Mouse (Mus musculus) kidney, postnatal 36 days (tissue): ENCODE data around the gene Rab3b.
"Not testable (repeated sequence)": the region's sequence is repeated elsewhere in the genome, so short reads cannot be mapped to it uniquely, and the experiment has no call there.

Experiments
- DNase-seq, 2 experiments: peaks; one replicate each; pipeline ENCODE4 v3.0.0; 2021 to 2022; ENCODE audit warnings: mixed read lengths in 2 of 2

Gene Rab3b

DNA sequence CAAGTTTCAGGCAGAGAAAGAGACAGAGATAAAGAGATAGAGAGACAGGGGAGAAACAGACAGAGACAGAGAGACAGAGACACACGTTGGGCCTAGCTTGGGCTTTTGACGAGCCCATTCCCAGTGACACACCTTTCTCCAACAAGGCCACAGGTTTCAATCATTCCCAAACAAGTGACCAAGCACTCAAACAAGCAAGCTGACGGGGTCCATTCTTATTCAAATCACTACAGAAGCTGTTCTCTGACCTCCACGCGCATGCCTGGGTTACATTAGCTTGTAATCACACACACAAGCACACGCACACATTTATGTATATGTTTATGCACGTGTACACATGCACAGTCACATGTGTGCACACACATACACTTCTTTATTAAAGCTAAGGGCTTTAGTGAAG is 21.6 kb downstream of the Rab3b start:
- no peak for DNase-seq

DNA sequence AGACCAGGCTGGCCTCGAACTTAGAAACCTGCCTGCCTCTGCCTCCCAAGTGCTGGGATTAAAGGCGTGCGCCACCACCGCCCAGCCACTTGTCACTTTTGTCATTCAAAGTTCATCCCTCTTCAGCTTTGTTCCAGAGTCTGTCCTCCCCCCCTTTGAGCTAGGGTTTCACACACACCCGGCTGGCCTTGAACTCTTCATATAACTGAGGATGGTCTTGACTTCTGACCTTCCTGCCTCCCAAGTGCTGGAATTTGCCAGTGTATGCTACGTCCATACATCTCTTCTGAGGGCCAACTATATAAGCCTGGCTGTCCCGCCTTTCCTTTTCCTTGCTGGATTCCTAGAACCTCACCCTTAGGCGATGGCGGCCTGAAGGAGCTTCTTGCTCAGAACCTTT is 24.0 kb downstream of the Rab3b start:
- DNase-seq, result no peak

DNA sequence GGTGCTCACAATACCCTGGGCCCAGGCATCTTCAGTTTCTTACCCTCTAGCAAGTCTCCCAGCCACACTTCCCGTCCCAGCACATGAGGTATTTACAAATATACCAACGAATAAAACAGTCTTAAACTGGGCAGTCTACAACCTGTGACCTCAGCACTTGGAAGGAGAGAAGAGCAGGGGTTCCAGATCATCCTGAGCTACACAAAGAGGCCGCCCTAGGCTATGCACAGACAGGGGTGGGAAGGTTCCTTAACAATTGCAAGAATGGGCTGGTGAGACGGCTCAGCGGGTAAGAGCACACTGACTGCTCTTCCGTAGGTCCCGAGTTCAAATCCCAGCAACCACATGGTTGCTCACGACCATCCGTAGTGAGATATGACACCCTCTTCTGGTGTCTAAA is 24.5 kb downstream of the Rab3b start:
- no peak for DNase-seq

DNA sequence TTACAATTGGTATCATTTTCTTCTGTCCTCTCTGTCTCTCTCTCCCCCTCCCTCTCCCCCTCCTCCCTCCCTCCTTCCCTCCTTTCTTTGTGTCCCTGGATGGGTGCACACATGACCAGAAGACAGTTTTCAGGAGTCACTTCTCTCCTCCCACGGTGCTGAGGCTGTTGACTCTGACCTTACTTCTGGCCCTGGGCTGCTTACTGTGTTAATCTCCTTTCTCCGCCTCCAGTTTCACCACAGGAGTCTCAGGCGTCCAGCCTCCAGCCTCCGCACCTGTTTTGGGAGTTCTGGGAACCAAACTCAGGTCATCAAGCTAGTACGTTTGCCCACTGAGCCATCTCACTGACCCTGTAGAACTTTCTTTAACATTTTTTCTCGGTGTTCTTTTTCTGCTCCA is 25.2 kb downstream of the Rab3b start:
- peak in 1 of 2 experiments; percentile 4 for DNase-seq

DNA sequence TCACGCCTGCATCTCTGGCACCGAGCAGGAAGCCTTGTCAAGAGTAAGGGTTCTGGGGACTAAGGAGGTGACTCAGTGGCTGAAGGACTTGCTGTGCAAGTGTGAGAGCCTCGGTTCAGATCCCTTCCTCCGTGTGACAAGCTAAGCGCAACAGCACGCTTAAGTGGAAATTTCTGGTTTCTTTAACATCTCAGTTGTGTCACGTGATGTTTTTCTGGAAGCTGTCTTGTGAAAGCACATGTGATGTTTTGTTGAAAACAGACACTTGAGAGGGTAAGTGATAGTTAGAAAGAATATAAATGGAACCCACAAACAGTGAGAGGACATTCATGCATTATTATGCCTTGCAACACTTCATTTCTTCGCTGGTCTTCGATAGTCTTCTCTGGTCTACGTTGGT is 25.9 kb downstream of the Rab3b start:
- DNase-seq, result no peak

DNA sequence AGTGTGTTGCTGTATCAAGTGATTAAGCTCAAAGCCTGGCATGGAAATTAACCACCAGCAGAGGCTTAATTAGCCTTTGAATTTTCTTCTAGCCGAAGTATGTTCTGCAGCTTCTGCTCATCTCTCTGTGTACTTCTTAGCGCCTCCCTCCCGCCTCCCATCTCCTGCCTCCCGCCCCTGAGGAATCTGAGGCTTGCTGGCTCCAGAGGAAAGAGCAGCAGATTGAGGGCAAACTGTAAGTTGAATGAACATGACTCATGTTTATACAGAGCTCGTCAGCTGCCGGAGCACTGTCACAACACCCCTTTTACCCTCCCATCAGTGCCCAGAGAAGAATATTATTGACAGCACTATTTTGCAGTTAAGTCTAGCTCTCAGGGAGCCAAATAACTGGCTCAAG is 27.0 kb downstream of the Rab3b start:
- DNase-seq, result no peak

DNA sequence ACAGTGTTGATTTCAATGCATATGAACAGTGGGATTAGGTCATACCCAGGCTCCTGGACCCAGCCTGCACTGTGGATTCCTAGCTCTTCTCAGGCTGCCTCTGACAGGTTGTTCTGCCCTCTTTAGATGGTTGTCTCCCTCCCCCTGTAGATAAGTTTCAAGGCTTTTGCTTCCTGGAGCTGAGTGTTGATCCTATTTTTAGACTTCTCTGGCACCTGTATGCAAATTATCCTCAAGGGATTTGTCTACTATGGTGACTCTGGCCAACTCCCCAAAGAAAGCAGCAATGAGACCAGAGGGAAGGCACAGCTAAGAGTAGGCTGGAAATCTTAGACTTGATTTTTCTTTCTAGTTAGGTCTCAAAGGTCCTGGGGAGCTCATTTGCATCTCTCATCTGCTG is 28.6 kb downstream of the Rab3b start:
- no peak for DNase-seq

DNA sequence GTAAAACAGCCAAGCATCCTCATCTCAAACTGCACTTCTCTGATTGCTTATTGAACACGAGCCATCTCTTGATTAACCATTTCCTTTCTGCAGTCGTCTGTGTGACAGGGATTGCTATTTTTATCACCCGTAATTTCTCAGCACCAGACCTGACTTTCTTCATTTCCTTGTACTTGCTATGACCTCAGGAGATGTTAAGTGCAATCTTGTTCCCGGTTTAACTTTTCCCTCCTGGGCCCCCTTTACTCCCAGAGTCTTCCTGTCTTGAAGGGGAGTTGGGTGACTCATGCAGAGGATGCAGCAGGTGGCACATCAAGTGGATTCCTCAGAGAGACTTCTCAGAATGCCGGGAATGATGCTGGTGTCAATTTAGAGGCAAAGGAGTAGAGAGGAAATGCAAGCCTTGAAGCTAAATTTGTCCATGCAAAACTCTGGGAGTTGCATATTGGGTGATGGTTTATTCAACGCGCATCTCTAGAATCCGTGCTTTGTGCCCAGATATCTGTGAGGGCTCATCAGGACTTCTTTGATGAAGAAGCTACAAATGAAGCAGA is 31.1 kb downstream of the Rab3b start:
- DNase-seq, result no peak

DNA sequence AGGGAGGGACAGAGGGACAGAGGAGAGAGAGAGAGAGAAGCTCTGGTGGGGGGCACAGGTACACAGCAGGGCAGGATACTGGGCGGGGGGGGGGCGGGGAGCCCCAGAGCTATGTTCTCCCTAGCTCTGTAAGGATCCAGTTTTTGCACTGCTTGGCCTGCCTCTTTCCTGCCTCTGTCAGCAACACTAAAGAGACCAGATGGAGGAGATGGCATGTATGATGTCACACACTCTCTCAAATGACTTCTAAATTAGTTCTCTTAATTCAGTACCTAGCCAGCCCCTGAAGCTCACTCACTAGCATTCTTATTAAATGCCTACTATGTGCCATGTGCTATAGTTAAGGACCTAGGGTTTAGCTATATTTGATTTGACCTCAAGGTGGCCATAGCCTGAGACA is 33.0 kb downstream of the Rab3b start:
- DNase-seq, result no peak

DNA sequence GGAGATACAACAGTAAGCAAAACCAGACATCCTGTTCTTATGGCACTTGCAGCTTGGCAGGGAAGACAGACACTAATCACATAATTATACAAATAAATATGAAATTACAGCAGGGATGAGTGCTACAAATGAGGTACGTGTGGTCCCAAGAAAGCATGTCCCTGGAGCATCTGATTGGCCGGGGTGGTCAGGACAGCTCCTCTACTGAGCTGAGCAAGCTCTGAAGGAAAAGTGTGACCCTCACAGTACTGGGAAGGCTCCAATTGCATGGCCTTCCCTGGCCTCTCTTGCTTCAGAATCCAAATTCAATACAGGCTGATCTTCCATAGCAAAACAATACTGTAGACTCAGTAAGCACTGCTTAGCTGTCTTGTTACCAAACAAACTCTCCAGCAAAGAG is 34.3 kb downstream of the Rab3b start:
- DNase-seq, result no peak

DNA sequence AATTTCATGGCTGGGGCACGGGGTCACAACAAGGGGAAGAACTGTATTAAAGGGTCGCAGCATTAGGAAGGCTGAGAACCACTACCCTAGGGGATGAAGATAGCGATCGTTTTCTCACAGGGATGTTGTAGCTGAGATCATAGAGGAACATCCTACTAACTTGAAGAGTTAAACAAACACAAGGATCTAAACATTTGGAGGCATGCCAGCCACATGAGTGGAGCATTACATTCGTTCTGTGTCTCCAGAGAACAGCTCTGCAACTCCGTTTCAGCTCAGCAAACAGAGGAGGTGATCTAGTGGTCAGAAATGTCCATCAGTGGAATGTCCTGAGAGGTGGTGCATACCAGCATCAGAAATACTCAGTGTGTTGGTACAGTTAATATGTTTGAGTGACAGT is 35.5 kb downstream of the Rab3b start:
- no peak for DNase-seq

DNA sequence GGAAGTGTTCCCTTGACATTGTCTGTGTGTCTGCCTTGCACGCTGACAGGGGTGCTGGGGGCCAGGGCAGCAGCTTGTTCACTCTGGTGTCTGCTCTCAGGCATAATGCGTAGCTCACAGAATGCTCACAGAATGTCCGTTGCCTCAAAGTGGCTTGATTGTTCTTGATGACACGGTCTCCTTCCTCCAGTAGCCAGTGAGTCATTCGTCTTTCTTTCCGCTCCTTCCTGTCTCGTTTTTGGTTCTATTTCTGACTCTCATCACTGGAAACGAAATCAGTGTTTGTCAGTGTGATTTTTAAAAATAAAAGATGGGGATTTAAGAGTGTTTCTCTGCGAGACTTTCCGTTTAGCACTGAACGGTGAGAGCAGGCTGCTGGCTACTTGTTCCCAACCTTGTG is 36.2 kb downstream of the Rab3b start:
- no peak for DNase-seq

DNA sequence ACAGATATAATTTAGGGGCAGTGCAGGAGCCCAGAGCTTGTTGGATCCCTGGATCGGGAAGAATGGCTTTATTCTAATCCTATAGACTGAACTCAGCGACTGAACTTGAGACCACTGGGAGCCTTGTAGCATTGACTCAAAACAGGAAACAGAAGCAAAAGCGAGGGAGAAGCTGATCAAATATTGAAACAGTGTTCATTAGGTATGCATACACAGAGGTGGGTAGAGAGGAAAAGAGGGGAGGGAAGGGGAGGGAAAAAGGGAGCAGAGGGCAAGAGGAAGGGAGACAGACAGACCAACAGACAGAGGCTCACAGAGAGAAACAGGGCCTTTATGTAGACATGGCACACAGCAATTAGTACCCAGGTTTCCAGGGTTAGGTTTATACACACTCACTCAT is 38.8 kb downstream of the Rab3b start:
- DNase-seq, result no peak

DNA sequence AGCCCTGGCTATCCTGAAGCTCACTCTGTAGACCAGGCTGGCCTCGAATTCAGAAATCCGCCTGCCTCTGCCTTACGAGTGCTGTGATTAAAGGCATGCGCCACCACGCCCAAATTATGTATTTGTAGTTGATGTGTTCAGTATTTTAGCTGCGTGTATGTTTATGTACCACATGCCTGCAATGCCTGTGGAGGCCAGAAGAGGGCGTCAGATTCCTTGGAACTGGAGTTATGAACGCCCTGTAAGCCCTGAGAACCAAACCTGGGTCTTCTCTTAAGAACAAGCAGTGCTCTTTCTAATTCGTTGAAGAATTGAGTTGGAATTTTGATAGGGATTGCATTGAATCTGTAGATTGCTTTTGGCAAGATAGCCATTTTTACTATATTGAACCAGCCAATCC is 49.1 kb downstream of the Rab3b start:
- DNase-seq, result not testable (repeated sequence)

DNA sequence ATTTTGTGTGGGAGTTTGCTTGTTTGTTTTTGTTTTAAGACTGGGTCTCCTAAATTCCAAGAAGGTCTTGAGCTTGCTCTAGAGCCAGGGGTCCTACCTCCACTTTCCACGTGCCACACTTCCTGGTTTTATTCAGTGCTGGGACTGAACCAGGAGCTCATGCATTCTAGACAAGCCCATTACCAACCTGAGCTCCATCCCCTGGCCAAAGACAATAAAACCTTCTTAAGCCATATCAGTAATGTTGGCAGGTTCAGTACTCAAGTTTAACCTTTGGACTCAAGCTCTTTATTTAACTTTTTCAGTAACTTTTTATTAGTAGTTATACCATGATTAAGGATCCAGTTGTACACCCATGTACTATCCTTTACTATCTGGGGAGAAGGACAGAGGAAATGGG is 54.3 kb downstream of the Rab3b start:
- DNase-seq, result no peak

DNA sequence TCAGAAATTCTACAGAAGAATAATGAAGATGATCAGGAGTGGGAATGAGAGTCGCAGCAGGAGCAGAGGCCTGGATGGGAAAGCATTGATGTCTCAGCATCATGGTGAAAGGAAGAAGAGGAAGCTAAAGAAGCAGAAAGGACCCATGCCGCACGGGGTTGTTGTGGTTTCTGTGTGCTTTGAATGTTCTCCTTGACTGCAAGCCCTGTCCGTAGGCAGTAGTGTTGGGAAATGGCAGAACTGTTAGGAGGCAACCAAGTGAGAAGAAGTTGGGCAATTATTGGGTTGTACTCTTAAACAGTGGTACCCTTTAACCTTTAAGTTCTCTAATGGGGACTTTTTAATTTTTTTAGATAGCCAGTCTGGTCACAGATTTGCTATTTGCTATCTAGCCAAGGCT is 56.0 kb downstream of the Rab3b start:
- no peak for DNase-seq

DNA sequence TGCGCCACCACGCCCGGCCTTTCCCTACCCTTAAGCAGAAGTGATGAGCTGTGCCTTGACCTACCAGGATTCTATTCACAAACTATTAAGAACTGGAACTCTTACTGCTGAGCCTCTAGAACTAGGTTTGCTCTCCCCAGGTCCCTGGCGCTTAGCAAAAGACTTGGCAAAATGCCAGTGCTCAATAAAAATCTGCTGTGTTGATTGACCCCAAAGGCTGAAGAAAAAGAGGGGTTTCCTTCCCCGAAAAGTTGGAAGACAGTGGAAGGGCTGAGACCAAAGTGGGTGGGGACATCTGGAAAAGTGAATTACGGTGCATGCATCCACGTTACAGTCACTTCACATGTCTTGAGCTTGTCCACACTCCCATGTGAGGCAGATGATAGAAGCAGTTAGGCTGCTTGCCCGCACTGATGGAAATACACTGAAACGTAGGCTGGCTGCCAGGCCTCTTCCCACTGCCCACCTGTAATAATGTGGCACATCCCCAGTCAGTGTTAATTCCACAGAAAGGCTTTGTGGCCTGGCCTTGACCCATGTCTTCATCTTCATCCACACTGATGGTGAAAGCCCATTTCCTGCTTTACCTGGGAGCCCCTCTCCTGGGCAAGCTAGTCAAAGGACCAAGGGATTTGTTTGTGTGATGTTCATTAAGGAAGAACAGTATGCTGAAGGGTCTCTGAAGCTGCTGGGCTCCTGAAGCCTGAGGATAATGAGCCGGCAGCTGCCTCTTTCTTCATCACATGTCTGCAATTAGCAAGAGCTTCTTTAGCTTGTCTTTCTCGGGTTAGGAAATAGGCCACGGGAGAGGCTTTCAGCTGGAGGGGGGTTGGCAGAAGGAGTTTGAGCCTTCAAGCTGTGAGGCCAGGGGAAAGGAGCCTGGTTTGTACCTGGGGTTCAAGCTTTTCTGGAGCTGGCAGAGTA is 59.2 kb downstream of the Rab3b start:
- no peak for DNase-seq

DNA sequence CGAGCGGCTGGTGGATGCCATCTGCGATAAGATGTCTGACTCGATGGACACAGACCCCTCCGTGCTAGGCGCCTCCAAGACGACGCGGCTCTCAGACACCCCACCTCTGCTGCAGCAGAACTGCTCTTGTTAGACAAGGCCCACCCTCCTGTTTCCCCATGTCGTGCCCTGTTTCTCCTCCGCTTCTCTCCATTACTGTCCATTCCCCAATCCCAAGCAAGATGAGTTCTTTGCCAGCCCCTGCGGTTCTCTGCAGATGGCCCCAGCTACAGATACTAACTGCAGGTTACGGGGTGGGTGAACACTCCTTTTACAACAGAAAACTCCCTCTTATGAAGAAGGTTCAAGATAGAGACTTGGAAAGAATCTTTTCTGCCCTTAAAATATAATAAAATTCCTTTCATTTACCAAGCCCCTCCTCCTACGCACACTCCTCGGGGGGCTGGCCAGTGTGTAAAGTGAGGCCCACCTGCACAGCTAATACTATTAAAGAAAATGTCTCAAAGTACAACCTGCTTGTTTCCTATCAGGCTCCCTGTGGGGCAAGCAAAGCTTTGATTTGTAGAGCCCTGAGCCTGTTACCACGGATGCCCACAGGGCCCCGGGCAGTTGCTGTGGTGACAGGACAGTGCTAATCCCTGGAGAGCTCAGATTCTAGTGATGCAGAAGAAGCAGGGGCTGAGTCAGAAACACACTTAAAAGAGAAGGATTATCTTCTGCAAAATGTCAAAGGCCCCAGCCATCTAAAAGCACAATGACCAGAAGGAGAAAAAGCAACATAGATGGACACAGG is 62.0 kb downstream of the Rab3b start:
- DNase-seq, result no peak

DNA sequence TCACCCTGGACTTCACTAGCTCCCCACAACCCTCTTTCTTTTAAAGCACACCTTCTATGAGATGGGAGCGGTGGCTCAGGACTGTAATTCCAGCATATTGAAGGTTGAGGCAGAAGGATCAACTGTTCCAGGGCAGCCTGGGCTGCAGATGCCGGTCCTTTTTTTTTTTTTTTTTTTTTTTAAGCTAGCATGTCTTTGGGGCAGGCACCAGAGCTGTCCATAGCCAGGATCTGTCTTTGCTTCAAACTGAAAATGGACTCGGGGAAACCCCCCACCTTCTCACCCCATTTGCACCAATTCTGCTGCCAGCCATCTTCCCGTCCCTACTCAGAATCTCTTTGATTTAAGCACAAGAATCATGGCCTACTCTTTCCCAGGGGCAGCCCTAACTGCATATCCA is 63.3 kb downstream of the Rab3b start:
- DNase-seq, result no peak

DNA sequence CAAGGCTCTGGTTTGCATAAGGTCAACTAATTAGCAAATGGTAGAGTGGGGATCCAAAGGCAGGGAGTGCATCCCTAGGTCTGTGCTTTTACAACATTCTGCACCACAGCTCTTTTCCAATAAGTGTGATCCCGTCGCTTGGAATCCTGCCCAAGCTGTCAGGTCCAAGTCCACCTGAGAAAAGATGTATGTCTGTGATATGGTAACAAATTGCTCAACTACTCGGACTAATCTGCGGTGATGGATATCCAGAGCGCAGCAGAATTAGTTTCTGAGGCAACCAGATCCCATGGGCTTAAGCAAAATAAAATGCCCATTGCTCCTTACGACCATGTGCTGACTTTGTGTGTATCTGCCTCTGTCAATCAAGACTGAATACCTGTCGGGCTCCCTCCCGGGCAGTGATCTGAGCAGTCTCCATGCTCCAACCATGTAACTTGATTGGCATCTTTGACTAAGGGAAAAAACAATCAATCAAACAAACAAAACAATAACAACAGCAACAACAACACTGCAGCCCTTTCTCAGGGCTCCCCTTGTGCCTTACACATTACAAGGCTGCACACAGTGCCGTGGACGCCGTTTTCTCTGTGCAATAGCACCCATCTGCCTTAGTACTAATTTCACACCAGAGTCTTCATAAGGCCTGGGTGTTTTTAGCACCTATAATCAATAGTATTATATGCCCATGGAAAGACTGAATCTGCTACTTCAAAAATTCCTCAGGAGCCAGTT is 64.3 kb downstream of the Rab3b start:
- DNase-seq, result no peak

DNA sequence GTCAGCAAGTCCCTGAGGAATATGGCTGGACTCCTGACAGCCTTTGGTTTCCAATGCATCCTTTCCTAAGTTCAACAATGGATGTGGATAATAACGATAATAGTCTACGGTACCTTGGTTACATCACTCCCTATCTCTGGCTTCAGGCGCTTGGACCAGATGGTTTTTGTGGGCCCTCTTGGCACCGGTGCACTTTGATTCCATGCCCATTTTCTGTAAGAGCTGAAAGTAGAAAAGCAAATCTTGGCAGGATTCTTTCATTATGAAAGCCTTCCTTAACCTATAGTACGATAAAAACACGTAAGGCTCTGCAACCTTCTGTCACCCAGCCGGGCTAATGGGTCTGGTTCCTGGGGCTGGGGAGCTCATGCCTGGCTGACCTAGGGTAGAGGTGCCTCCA is 70.3 kb downstream of the Rab3b start:
- DNase-seq, result no peak

DNA sequence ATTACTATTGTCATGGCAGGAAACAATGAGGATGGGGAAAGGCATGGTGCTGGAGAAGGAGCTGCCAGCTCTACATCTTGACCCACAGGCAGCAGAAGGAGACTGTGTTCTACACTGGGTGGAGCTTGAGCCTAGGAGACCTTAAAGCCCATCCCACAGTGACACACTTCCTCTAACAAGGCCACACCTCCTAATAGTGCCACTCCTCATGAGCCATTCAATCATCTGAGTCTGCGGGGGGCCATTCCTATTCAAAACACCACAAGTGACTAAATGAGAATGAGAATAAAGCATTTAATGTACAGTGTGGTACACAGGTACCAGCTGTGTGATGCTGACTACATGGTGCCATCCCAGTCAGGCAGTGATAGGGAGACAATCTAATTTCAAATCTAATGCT is 71.3 kb downstream of the Rab3b start:
- DNase-seq, result no peak

DNA sequence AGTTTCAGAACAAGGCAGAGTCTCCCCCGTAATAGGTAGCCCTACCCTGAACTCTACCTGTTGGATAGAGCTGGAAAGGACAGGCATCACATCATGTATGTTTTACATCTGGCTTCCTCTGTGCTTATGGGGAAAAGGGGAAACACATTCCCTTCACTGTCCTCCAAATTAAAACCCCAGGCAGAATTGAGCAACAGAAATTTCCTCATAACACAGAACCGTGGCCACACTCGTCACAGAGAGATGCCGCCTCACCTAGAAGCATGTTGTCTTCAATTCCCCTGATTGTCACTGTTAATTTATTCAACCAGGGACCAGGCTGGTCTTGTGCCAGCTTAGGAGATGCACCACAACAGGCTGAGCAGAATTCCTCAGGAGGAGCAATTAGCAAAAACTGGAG is 72.8 kb downstream of the Rab3b start:
- no peak for DNase-seq
